Mouse (Mus musculus) forebrain, embryonic 11.5 days (tissue): Measurements from ENCODE around the gene Pglyrp1. TPM values are rescaled to one million over a fixed set of nuclear protein-coding genes. Genes with fewer than 3 reads are reported as not detected.

Experiments used
- ATAC-seq: fragments of 200-750 bp; cut with Nextera tagmentation; replicated peaks from 2 replicates; pipeline ENCODE4 v1.8.0; 2017; ENCODE audit warnings: moderate TSS enrichment; ENCODE audit not compliant: low FRiP score
- DNase-seq: peaks from one replicate; pipeline ENCODE4 v3.0.0-alpha.2; 2017; ENCODE audit warnings: low spot score
- H3K27ac ChIP-seq: fragments of 300-500 bp; sonication (generic); 2 replicates; pipeline ENCODE4 v1.5.1; 2014; ENCODE audit warnings: low read depth, low read length
- H3K27me3 ChIP-seq: fragments of 300-500 bp; sonication (generic); 2 replicates; pipeline ENCODE4 v1.6.1; 2014; ENCODE audit warnings: mild to moderate bottlenecking, low read length, mixed read lengths; ENCODE audit not compliant: control insufficient read depth, insufficient read depth
- H3K36me3 ChIP-seq: fragments of 300-500 bp; sonication (generic); 2 replicates; pipeline ENCODE4 v1.6.1; 2014; ENCODE audit warnings: mild to moderate bottlenecking, low read length, moderate library complexity, mixed read lengths; ENCODE audit not compliant: control insufficient read depth, insufficient read depth
- H3K4me1 ChIP-seq: fragments of 300-500 bp; sonication (generic); replicated peaks from 2 replicates; pipeline ENCODE4 v1.6.1; 2014; ENCODE audit warnings: low read length, mixed read lengths; ENCODE audit not compliant: control insufficient read depth, insufficient read depth
- H3K4me2 ChIP-seq: fragments of 300-500 bp; sonication (generic); 2 replicates; pipeline ENCODE4 v1.6.1; 2014; ENCODE audit warnings: low read depth, mild to moderate bottlenecking, low read length, moderate library complexity, mixed read lengths; ENCODE audit not compliant: severe bottlenecking
- H3K4me3 ChIP-seq: fragments of 300-500 bp; sonication (generic); 2 replicates; pipeline ENCODE4 v1.5.1; 2014; ENCODE audit warnings: low read depth, low read length
- H3K9ac ChIP-seq: fragments of 300-500 bp; sonication (generic); 2 replicates; pipeline ENCODE4 v1.6.1; 2014; ENCODE audit warnings: low read length
- H3K9me3 ChIP-seq: fragments of 300-500 bp; sonication (generic); 2 replicates; pipeline ENCODE4 v1.6.1; 2016; ENCODE audit warnings: low read length, mixed read lengths; ENCODE audit not compliant: control insufficient read depth
- WGBS: fragments of 180-500 bp; shearing (Covaris S2); extraction: QIAGEN DNeasy Blood & Tissue Kit; methylation state at CpG from one replicate; pipeline ENCODE4 v1.1.7; 2014; 5-methylcytosine and 5-hydroxymethylcytosine counted together
- polyA plus RNA-seq: library from polyadenylated mRNA; unstranded; fragments of >200 nt; fragmentation: Nextera tagmentation; extraction: Ambion mirVana; gene quantifications from 2 replicates; pipeline ENCODE4 v1.2.1, GENCODE M21; 2014

The Pglyrp1 gene
- polyA plus RNA-seq, 1 experiment from 2014 or later, result 0.94 TPM

DNA sequence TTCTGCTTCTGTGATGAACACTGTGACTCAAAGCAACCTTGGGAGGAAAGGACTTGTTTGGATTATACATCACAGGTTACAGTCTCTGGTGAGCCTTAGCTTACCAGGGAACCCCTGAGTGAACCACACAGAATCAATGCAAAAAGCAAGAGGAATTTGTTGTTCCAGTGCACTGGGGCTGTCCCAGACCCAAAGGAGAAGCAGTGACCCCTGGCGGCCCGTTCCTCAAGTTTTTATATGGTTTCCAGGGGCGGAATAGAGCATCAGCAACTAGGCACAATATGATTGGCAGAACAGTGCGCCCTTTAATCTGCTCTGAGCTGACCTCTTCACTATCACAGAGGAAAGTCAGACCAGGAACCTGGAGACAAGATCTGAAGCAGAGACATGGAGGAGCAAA lies 45.1 kb downstream of the Pglyrp1 start:
- WGBS, result 69% methylated on average over 4 of the region's 4 CpGs
- H3K9ac ChIP-seq, result no peak overlapping the region
- H3K27me3 ChIP-seq, result no peaks in the 10 kb centered on the region
- no peak overlapping the region for H3K4me3 ChIP-seq
- no peak for ATAC-seq
- no peaks in the 10 kb centered on the region for H3K36me3 ChIP-seq
- DNase-seq, result no peak
- peaks cover 2% of the 10 kb centered on the region; the same call in 1 of the 2 replicates for H3K4me1 ChIP-seq
- no peaks in the 10 kb centered on the region for H3K9me3 ChIP-seq
- H3K4me2 ChIP-seq, result no peak overlapping the region
- H3K27ac ChIP-seq, result no peak overlapping the region

DNA sequence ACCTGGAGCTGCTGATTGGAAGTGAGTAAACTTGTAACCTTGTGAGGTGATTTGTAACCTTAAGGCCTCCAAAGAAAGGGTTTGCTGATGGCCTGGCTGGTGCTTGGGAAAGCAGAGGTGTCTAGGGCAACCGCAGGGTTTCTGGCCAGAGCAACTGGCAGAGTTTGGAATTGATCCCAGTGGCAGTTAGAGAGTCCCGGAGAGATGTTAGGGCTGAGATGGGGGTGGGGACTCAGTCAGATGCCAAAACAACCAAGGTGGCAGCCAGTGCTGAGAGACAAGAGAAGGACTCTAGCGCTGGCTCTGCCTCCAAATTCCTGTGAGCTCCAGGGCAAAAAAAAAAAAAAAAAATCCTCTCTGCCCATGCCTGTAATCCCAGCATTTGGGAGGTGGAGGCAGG lies 46.8 kb downstream of the Pglyrp1 start:
- WGBS, result 76% methylated on average over 3 of the region's 3 CpGs
- ATAC-seq (no peak), DNase-seq (no peak)
- H3K4me3 ChIP-seq, result no peak overlapping the region
- no peak overlapping the region for H3K9ac ChIP-seq
- no peaks in the 10 kb centered on the region for H3K36me3 ChIP-seq
- H3K9me3 ChIP-seq, result no peaks in the 10 kb centered on the region
- peaks cover 8% of the 10 kb centered on the region for H3K4me1 ChIP-seq
- no peak overlapping the region for H3K4me2 ChIP-seq
- no peak overlapping the region for H3K27ac ChIP-seq
- H3K27me3 ChIP-seq, result no peaks in the 10 kb centered on the region

DNA sequence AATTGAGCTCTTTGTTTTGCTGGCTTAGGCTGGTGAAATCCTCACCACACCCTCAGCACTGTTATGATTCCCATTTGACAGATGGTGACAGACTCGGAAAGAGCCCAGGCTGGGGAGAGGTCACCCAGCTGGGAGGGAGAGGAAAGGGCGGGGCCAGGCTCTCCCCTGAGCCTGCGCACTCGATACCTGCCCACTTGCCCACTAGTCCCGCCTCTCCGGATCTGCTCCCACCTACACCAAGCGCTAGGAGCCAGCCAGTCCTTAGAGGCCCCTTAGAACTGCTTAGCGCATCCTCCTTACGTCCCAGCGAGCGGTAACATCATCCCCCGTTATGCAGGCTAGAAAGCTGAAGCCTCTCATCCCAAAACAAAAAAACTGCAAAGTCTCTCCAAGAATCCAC lies 49.9 kb downstream of the Pglyrp1 start:
- no peaks in the 10 kb centered on the region for H3K27me3 ChIP-seq
- H3K4me2 ChIP-seq, result peak overlapping the region; percentile 3; the same call in 1 of the 2 replicates
- H3K4me1 ChIP-seq, result peaks cover 23% of the 10 kb centered on the region
- no peaks in the 10 kb centered on the region for H3K36me3 ChIP-seq
- peak overlapping the region; percentile 35 for H3K9ac ChIP-seq
- DNase-seq (peak; percentile 78), ATAC-seq (peak; percentile 25; the same call in 1 of the 2 replicates)
- H3K4me3 ChIP-seq, result no peak overlapping the region
- WGBS, result 2% methylated on average over 12 of the region's 12 CpGs
- H3K27ac ChIP-seq, result 0 out of 2 replicates have a peak overlapping the region, but pooled peaks have one; percentile 34
- H3K9me3 ChIP-seq, result no peaks in the 10 kb centered on the region

DNA sequence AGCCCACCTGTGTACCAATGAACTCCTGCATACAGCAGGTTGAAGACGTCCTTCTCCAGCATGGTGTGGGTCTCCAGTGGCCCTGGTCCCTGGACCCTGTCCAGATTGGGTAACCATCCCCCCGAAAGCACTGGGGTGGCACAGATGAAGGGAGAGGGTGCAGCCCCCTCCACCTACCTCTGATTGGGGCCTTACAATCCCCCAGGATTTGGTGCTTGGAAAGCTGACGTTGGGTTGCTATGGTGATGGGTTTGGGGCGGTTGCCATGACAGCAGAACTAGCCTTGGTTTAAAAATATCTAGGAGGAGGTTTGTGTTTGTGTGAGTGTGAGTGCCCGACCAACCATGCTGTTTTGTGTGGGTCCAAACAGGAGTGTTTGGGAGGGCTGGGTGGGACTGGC lies 51.7 kb downstream of the Pglyrp1 start:
- peak overlapping the region; percentile 89 for H3K27ac ChIP-seq
- peak overlapping the region; percentile 18; the same call in 1 of the 2 replicates for H3K4me2 ChIP-seq
- H3K4me3 ChIP-seq, result no peak overlapping the region
- DNase-seq (peak; percentile 60), ATAC-seq (no peak)
- 34% methylated on average over 5 of the region's 5 CpGs for WGBS
- H3K4me1 ChIP-seq, result peaks cover 28% of the 10 kb centered on the region
- no peaks in the 10 kb centered on the region for H3K9me3 ChIP-seq
- no peaks in the 10 kb centered on the region for H3K36me3 ChIP-seq
- no peaks in the 10 kb centered on the region for H3K27me3 ChIP-seq
- H3K9ac ChIP-seq, result no peak overlapping the region

DNA sequence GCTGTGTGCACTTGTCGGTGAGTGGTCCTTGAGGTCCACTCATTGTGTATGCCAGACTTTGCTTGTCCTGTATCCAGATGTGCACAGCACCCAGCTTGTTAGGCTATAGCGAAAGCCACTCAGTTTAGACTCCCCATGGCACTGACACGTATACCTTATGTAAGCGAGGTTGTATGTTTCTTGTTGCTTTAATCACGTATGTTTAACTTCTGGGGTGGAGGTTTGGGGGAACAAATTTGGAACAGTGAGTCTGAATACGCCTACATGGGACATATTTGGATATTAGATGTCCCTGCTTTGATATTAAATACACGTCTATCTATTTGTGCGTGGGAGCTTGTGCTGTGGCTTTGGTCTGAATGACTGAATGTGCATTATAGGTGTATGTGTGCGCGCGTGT lies 52.1 kb downstream of the Pglyrp1 start:
- no peaks in the 10 kb centered on the region for H3K36me3 ChIP-seq
- H3K9me3 ChIP-seq, result no peaks in the 10 kb centered on the region
- ATAC-seq (no peak), DNase-seq (no peak)
- H3K27me3 ChIP-seq, result no peaks in the 10 kb centered on the region
- peak overlapping the region; percentile 31; the same call in 1 of the 2 replicates for H3K4me2 ChIP-seq
- H3K9ac ChIP-seq, result no peak overlapping the region
- H3K27ac ChIP-seq, result peak overlapping the region; percentile 89
- H3K4me1 ChIP-seq, result peaks cover 28% of the 10 kb centered on the region
- WGBS, result 73% methylated on average over 11 of the region's 11 CpGs
- no peak overlapping the region for H3K4me3 ChIP-seq

DNA sequence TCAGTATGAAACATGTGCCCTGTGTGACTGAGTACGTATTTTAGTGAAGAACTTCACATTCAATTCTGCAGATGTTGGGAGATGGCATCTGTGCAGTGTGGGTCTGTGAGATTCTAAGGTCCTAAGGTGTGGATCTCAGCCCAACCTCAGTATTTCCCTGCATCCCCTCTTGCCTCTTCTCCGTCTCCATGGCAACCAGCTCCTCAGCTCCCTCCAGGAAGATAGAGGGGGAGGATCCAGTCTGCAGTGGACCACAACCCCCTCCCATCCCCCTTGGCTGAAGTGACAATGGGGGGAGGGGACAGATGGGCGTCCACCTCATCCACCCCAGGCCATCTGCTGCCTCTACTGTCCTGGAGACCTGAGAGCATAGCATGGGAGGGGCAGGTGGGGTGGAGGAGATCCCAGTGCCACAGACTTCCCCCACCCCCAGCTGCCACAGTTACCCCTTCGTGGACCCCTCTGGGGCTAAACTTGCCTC lies 52.6 kb downstream of the Pglyrp1 start:
- no peak overlapping the region for H3K4me3 ChIP-seq

DNA sequence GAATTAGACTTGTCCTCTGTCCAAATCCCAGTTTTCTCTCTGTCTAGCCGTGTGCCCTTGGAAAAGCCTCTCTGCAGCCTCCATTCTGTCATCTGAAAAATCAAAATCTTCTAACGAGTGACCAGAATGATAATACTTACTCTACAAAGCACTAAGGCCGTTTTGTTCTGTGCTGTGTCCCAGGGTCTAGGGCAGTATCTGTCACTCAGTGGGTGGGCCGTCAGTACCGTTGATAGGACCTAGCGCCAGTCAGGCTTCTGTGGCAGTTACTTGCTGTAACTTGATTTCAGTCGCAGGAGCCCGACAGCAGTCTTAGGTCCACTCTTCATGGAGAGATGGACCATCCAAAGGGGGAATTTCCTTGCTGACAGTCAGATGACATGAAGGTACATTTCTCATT lies 53.2 kb downstream of the Pglyrp1 start:
- Histone ChIP-seq H3K4me3 (no peak overlapping the region), H3K4me1 (peaks cover 28% of the 10 kb centered on the region), H3K9ac (peak overlapping the region; percentile 29), H3K9me3 (no peaks in the 10 kb centered on the region), H3K4me2 (peak overlapping the region; percentile 31), H3K27ac (peak overlapping the region; percentile 89), H3K36me3 (no peaks in the 10 kb centered on the region), H3K27me3 (no peaks in the 10 kb centered on the region)
- peak; percentile 60 for DNase-seq
- WGBS, result 6% methylated on average over 8 of the region's 8 CpGs
- ATAC-seq, result no peak

More for the DNA sequence above, 52.6 kb downstream of the Pglyrp1 start:
- ATAC-seq (peak; percentile 8; the same call in 1 of the 2 replicates), DNase-seq (peak; percentile 64)
- peak overlapping the region; percentile 31 for H3K4me2 ChIP-seq
- peaks cover 28% of the 10 kb centered on the region for H3K4me1 ChIP-seq
- no peaks in the 10 kb centered on the region for H3K36me3 ChIP-seq
- H3K9me3 ChIP-seq, result no peaks in the 10 kb centered on the region
- peak overlapping the region; percentile 29 for H3K9ac ChIP-seq
- 17% methylated on average over 4 of the region's 4 CpGs for WGBS
- H3K27me3 ChIP-seq, result no peaks in the 10 kb centered on the region
- peak overlapping the region; percentile 89 for H3K27ac ChIP-seq

DNA sequence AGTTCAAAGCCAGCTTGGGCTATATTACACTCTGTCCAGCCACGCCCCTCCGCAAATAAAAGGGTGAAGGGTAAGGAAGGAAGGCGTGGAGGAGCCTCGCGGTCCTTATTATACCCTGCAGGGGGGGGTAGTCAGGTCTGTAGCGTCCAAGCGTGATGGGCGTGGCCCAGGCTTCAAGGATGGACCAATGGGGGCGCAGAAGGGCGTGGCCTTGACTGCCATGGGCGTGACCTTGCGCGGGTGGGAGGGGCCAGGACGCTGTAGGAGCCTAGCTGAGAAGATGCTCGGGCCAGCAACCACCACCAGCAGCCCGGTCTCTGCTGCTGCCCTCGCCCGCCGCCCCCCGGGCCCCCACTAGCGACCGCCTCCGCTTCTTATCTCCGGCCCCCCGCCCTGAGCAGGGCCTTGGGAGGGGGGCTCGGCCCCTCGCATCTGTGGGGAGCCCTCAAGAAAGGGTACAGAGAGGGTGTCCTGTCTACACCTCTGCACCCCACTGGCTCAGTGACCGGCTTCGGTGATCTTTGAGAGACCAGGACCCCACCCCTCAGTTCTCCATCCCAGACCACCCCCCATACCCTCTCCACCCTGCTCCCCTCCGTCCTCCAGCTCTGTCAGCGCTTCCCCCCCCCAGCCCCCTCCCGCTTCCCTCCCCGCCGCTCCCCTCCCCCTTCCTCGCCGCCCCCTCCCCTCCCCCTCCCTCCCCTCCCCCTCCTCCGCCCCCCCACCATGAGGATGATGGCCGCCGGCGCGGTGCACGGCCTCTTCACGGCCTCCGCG lies 54.2 kb downstream of the Pglyrp1 start, which contains the start of gene Nova2:
Gene Nova2, plus strand, starts transcription at position 727 of the 777 bp plus-strand sequence.
- DNase-seq, result peak; percentile 98
- no peaks in the 10 kb centered on the region for H3K36me3 ChIP-seq
- WGBS, result 0% methylated on average over 28 of the region's 45 CpGs
- H3K4me3 ChIP-seq, result peak within 1 kb of the TSS; percentile 94
- H3K9ac ChIP-seq, result peak within 1 kb of the TSS; percentile 99
- peaks cover 28% of the 10 kb centered on the region for H3K4me1 ChIP-seq
- ATAC-seq, result peak; percentile 91
- no peaks in the 10 kb centered on the region for H3K9me3 ChIP-seq
- H3K27ac ChIP-seq, result peak within 1 kb of the TSS; percentile 89
- H3K27me3 ChIP-seq, result no peaks in the 10 kb centered on the region
- peak within 1 kb of the TSS; percentile 77 for H3K4me2 ChIP-seq
